Mouse (Mus musculus): ENCODE data around the gene Enho.

DNA sequence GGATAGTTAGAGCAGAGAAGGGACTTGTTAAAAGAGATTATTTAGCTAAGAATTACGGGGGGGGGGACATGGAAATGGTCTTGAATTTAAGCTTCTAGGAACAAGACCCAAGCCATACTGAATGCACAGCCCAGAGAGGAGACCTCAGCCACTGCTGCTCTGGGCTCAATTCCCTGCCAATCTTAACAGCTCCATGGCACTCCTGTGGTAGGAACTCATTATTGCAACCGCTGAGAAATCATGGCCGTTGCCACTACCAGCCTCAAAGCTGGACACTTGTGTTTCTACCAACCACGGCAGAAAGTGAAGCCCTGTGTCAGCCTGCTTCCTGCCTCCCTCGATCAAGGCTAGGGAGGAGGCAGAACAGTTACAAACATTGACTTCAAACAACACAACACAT is 5.4 kb upstream of the Enho start:
- peak; percentile 74 for TF ChIP-seq CTCF (IDR thresholded peaks at IDR 0.05)
- no peak for TF ChIP-seq EP300 (IDR thresholded peaks at IDR 0.05)

All from lung, postnatal 0 days (tissue).